Mouse (Mus musculus): Measurements from ENCODE around the gene Zfp683.

GRCm38 (mm10) chr4:134081730-134082386 is 28.2 kb downstream of the Zfp683 start:
- TF ChIP-seq CTCF (IDR thresholded peaks at IDR 0.05; ENCODE audit: extremely low read depth, insufficient read depth, low read length), result no peak
- TF ChIP-seq POLR2A (IDR thresholded peaks at IDR 0.05; ENCODE audit: extremely low read depth, insufficient read depth, low read length), result peak; percentile 17; the same call in 1 of the 2 replicates
